Mouse (Mus musculus): ENCODE results near the gene Tomm70a. TPM values are rescaled to one million over a fixed set of nuclear protein-coding genes. Genes with fewer than 3 reads are reported as not detected.

Tomm70a gene
- polyA plus RNA-seq, 1 experiment from 2014 or later = 40.4 TPM

DNA sequence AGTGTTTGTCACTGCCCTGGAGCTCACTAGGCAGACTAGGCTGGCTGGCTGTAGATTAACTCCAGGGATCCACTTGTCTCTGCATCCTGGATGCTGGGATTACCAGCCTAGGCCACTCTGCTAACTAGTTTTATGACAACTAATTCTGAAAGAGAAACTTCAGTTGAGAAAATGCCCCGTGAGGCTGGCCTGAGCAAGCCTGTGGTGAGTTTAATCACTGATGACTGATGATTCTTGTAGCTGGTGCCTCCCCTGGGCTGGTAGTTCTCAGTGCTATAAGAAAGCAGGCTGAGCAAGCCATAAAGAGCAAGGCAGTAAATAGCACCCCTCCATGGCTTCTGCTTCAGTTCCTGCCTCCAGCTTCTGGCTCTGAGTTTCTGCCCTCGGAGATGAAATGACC is 54.2 kb downstream of the Tomm70a start:
- Histone ChIP-seq H3K36me3 (peaks cover 62% of the 10 kb centered on the region), H3K9ac (no peak overlapping the region), H3K4me2 (replicated peaks) (no peak overlapping the region), H3K27me3 (no peaks in the 10 kb centered on the region), H3K27ac (no peak overlapping the region), H3K4me3 (no peak overlapping the region), H3K9me3 (no peaks in the 10 kb centered on the region), H3K4me1 (no peaks in the 10 kb centered on the region)
- WGBS = 79% methylated on average over 2 of the region's 2 CpGs
- ATAC-seq (ENCODE audit: low FRiP score, low read depth) = no peak

DNA sequence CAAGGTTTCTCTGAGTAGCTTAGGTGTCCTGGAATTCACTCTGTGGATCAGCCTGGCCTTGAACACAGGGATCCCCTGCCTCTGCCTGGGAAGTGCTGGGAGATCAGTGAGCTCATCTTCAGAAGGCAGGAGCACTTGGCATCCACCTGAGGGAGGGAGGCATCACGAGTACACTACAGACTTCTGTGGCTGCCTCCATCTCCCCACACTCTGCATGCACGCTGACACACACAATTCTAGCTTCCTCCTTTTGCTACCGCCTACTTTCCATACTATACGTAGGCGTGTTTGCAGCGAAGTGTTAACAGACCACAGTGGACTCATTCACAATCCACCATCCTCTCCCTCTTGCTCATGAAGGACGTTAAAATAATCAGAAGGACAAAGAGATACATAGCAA is 54.8 kb downstream of the Tomm70a start:
- no peak overlapping the region for H3K27ac ChIP-seq
- no peak overlapping the region for H3K4me3 ChIP-seq
- peaks cover 62% of the 10 kb centered on the region for H3K36me3 ChIP-seq
- 89% methylated on average over 7 of the region's 7 CpGs for WGBS
- no peaks in the 10 kb centered on the region for H3K27me3 ChIP-seq
- no peak overlapping the region for H3K9ac ChIP-seq
- ATAC-seq (ENCODE audit: low FRiP score, low read depth) = no peak
- H3K4me2 ChIP-seq (replicated peaks) = no peak overlapping the region
- H3K9me3 ChIP-seq = no peaks in the 10 kb centered on the region
- H3K4me1 ChIP-seq = no peaks in the 10 kb centered on the region

DNA sequence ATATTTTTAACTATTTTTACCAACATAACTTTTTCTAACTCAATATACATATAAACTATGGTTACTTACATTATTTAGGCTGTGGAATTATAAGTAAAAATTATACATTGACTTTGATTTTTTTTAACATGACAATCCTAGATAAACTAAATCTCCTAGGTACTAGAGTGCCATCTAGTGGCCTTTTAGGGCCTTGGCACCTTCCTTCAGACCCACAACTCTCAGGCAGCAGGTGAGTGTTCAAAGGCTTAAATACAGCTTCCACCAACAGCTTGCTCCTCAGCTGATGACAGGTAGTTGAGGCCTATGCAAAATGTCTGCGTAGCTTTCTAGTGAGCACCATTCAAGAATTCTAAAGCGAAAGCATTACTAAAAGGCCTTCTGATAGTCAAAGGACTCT is 55.8 kb downstream of the Tomm70a start:
- 65% methylated on average over 2 of the region's 2 CpGs for WGBS

DNA sequence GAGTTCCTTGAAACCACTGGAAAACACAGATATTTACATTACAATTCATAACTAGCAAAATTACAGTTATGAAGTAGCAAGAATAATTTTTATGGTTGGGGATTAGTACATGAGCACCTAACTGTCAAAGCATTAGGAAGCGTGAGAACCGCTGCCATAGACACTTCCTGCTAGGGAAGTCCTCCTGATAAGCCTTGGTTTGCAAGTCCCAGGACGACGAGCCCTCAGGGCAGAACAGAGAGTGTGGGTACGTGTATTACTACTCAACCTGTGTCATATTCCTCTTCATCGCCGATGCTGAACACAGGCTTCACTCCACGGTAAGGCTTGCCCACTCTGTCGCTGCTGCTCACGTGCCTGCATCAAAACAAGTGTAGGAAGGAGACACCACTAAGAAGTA is 56.2 kb downstream of the Tomm70a start:
- H3K36me3 ChIP-seq = peaks cover 68% of the 10 kb centered on the region
- H3K9ac ChIP-seq = no peak overlapping the region
- H3K4me1 ChIP-seq = no peaks in the 10 kb centered on the region
- H3K9me3 ChIP-seq = no peaks in the 10 kb centered on the region
- H3K4me3 ChIP-seq = no peak overlapping the region
- WGBS = 88% methylated on average over 10 of the region's 10 CpGs
- no peaks in the 10 kb centered on the region for H3K27me3 ChIP-seq
- ATAC-seq (ENCODE audit: low FRiP score, low read depth) = no peak
- H3K27ac ChIP-seq = no peak overlapping the region
- H3K4me2 ChIP-seq (replicated peaks) = no peak overlapping the region

More for the DNA sequence above, 55.8 kb downstream of the Tomm70a start:
- Histone ChIP-seq H3K9me3 (no peaks in the 10 kb centered on the region), H3K4me1 (no peaks in the 10 kb centered on the region), H3K36me3 (peaks cover 68% of the 10 kb centered on the region), H3K9ac (no peak overlapping the region), H3K27ac (no peak overlapping the region), H3K4me3 (no peak overlapping the region), H3K4me2 (replicated peaks) (no peak overlapping the region), H3K27me3 (no peaks in the 10 kb centered on the region)
- no peak for ATAC-seq (ENCODE audit: low FRiP score, low read depth)

DNA sequence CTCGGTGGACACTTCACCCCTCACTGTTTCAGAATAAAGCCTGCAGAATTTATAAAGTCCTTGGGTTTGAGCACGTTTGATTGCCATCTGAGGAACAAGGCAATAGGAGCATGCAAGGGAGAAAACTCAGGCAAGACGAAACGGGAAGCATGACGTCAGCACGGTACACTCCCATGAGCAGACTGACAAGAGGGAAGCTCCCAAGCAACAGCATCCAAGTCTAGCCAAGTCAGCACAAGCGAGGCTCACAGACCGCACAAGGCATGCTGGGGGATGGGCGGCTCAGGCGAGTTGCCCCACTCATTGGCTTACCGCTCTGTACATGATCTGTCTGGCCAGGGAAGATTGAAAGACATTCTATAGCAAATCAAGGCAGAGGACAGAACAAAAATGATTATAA is 59.7 kb downstream of the Tomm70a start:
- ATAC-seq (ENCODE audit: low FRiP score, low read depth) = no peak
- Histone ChIP-seq H3K36me3 (peaks cover 78% of the 10 kb centered on the region), H3K27me3 (no peaks in the 10 kb centered on the region), H3K4me2 (replicated peaks) (no peak overlapping the region), H3K9me3 (no peaks in the 10 kb centered on the region), H3K9ac (no peak overlapping the region), H3K4me1 (no peaks in the 10 kb centered on the region), H3K4me3 (no peak overlapping the region), H3K27ac (no peak overlapping the region)
- WGBS = 86% methylated on average over 11 of the region's 11 CpGs

DNA sequence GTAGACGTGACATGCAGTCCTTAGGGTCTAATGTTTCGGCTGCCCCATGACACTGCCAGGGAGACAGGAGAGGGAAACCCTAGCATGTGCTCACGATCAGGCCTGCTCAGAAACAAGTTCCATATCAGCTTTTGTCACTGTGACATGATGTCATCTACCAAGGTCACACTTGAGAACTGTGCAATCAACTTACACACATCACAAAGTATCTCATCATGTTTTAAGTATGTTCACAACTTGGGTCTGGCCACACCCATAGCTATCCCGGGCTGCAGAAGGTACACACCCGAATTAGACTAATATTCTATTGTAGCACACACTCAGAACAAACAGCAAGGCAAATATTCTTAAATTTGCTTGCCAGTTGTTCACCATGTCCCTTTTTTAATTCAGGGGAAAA is 60.5 kb downstream of the Tomm70a start:
- H3K9ac ChIP-seq = no peak overlapping the region
- no peak overlapping the region for H3K4me3 ChIP-seq
- no peak for ATAC-seq (ENCODE audit: low FRiP score, low read depth)
- 89% methylated on average over 5 of the region's 5 CpGs for WGBS
- no peaks in the 10 kb centered on the region for H3K27me3 ChIP-seq
- H3K4me1 ChIP-seq = no peaks in the 10 kb centered on the region
- no peak overlapping the region for H3K27ac ChIP-seq
- no peaks in the 10 kb centered on the region for H3K9me3 ChIP-seq
- H3K4me2 ChIP-seq (replicated peaks) = no peak overlapping the region
- peaks cover 75% of the 10 kb centered on the region for H3K36me3 ChIP-seq

DNA sequence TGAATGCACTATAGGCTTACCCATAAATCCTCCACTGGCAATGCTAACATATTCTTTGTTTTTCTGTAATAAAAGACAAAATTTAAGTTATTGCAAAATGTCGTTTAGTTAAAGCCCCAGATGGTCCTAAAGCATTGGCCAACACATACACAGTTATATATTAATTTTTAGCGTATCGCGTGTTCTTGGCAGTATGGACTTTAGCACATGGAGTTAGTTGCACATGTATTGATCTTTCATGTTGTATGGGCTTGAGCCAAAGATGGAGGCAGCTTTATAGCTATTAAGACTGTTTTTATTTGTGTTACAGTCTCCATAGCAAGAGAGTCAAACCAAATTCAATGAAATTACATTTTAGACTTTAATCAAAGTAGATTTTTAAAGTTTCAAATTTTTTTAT is 65.1 kb downstream of the Tomm70a start:
- WGBS = 95% methylated on average over 4 of the region's 4 CpGs
- Histone ChIP-seq H3K9me3 (no peaks in the 10 kb centered on the region), H3K4me2 (replicated peaks) (no peak overlapping the region), H3K27me3 (no peaks in the 10 kb centered on the region), H3K4me3 (no peak overlapping the region), H3K36me3 (peaks cover 78% of the 10 kb centered on the region), H3K27ac (no peak overlapping the region), H3K9ac (no peak overlapping the region), H3K4me1 (no peaks in the 10 kb centered on the region)
- ATAC-seq (ENCODE audit: low FRiP score, low read depth) = no peak

DNA sequence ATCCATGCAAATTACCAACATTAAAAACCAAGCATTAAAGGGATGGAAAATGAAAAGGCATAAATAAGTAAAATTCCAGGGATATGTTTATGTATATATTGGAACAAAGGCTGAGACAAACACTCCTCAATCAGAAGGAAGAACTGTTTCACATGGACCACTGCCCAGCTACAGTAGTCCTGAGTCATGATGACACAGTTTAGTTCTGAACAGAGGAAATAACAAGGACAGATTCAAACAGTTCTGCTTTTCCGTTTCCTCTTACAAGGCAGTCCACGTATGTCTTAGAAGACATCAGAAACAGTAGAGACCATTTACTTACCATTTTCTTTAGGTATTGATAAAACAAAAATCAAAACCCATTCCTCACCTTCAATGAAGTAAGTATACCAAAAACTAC is 68.0 kb downstream of the Tomm70a start:
- ATAC-seq (ENCODE audit: low FRiP score, low read depth) = no peak
- no peak overlapping the region for H3K27ac ChIP-seq
- no peaks in the 10 kb centered on the region for H3K4me1 ChIP-seq
- 91% methylated on average over 2 of the region's 2 CpGs for WGBS
- H3K9ac ChIP-seq = no peak overlapping the region
- H3K36me3 ChIP-seq = peaks cover 59% of the 10 kb centered on the region
- no peak overlapping the region for H3K4me3 ChIP-seq
- H3K9me3 ChIP-seq = no peaks in the 10 kb centered on the region
- H3K4me2 ChIP-seq (replicated peaks) = no peak overlapping the region
- H3K27me3 ChIP-seq = no peaks in the 10 kb centered on the region

DNA sequence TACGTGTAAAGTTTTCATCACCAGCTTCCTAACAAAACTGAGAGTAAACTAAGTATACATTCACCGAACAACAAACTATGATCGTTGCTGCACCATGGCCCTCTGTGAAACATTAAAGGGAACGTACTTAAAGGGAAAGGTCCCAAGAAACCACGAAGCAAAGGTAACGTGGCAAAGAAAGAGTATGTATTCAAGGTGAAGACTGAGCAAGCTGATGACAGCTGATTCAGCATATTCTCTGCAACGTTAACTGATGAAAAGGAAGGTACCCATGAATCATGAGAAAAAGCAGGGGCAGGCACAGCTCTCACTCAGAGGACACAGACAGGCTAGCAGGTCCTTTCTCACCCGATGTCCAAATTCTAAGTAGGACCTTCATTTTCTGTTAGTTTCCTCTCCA is 68.9 kb downstream of the Tomm70a start:
- ATAC-seq (ENCODE audit: low FRiP score, low read depth) = no peak
- Histone ChIP-seq H3K36me3 (peaks cover 59% of the 10 kb centered on the region), H3K27ac (no peak overlapping the region), H3K27me3 (no peaks in the 10 kb centered on the region), H3K4me2 (replicated peaks) (no peak overlapping the region), H3K4me1 (no peaks in the 10 kb centered on the region), H3K9me3 (no peaks in the 10 kb centered on the region), H3K9ac (no peak overlapping the region), H3K4me3 (no peak overlapping the region)
- WGBS = 88% methylated on average over 8 of the region's 8 CpGs

DNA sequence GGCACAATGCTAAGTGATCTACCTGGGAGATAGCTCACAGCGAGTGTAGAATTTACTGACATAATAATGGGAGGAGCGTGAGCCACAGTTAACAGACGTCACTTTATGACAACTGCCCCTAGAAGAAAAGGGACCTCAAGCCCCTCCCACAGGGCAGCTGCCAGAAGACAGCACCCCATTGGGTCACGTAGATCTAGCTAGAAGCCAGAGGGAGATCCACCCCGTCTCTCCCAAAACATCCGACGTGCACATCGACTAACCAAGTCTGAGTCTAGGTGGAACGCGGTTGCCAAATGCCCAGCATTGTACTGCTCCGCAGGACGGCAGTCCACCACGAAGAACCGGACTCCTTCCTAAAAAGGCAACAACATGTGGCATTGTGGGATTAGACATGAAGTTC is 69.7 kb downstream of the Tomm70a start:
- Histone ChIP-seq H3K4me3 (no peak overlapping the region), H3K36me3 (peaks cover 54% of the 10 kb centered on the region), H3K4me1 (no peaks in the 10 kb centered on the region), H3K4me2 (replicated peaks) (no peak overlapping the region), H3K9ac (no peak overlapping the region), H3K9me3 (no peaks in the 10 kb centered on the region), H3K27ac (no peak overlapping the region), H3K27me3 (no peaks in the 10 kb centered on the region)
- WGBS = 86% methylated on average over 14 of the region's 14 CpGs
- no peak for ATAC-seq (ENCODE audit: low FRiP score, low read depth)

DNA sequence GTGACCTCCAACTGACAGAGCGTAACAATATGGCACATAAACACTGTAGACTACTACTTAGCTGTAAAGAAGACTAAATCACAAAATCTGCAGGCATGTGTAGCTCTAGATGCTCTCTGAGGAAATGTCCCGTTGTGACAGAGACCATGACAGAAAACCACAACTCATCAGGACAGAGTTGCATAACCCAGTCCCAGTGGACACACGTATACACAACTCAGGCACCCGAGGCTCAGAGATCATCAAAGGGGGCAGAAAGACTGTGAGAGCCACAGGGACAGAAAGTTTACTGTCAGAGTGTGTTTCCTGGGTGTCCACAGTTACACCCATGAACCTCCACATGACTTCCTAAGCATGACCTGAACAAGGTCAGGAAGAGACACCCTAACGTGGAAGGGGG is 75.1 kb downstream of the Tomm70a start:
- no peak for ATAC-seq (ENCODE audit: low FRiP score, low read depth)
- H3K9me3 ChIP-seq = no peaks in the 10 kb centered on the region
- H3K27me3 ChIP-seq = no peaks in the 10 kb centered on the region
- peaks cover 39% of the 10 kb centered on the region for H3K36me3 ChIP-seq
- H3K4me1 ChIP-seq = no peaks in the 10 kb centered on the region
- 88% methylated on average over 5 of the region's 5 CpGs for WGBS
- no peak overlapping the region for H3K9ac ChIP-seq
- no peak overlapping the region for H3K4me2 ChIP-seq (replicated peaks)
- H3K27ac ChIP-seq = no peak overlapping the region
- H3K4me3 ChIP-seq = no peak overlapping the region

DNA sequence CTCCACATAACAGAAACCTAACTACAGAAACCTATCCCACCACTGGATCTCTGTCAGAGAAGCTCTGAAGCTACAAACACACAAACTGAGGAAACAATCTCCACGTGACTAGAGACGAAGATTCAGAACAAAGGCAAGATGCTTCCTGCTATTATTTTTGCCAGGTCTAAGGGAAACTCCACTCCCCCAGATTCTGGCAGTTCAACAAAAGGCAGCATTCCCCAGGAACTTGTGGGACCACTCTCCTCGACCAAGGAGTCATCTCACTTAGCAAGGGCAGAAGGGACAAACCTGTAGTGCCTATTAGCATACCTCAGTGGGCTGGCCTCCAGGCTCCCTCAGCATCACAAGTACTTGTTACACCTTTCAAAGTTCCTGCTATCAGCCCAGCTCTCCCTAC is 75.8 kb downstream of the Tomm70a start:
- Histone ChIP-seq H3K4me1 (no peaks in the 10 kb centered on the region), H3K27me3 (no peaks in the 10 kb centered on the region), H3K9ac (no peak overlapping the region), H3K4me3 (no peak overlapping the region), H3K4me2 (replicated peaks) (no peak overlapping the region), H3K27ac (no peak overlapping the region), H3K36me3 (peaks cover 33% of the 10 kb centered on the region), H3K9me3 (no peaks in the 10 kb centered on the region)
- WGBS = 62% methylated on average over 3 of the region's 3 CpGs
- no peak for ATAC-seq (ENCODE audit: low FRiP score, low read depth)
